Mouse (Mus musculus) megakaryocyte progenitor cell, adult 5-6 weeks (primary cell): Measurements from ENCODE around the gene Mog. TPM values are rescaled to one million over a fixed set of nuclear protein-coding genes. Genes with fewer than 3 reads are reported as not detected.
"Not testable (repeated sequence)": the region's sequence is repeated elsewhere in the genome, so short reads cannot be mapped to it uniquely, and the experiment has no call there.

Experiments
- ATAC-seq: replicated peaks from 2 replicates; pipeline ENCODE4 v1.8.0; 2016; ENCODE audit warnings: mild to moderate bottlenecking, moderate TSS enrichment, inconsistent platforms; ENCODE audit not compliant: poor library complexity
- total RNA-seq, 2 experiments: library from RNA; stranded (forward) in 1 of 2; stranded (reverse) in 1 of 2; fragments of 157-497, 149-512 nt in 1 of 2; fragments of 200-1000 nt in 1 of 2; gene quantifications; 2 replicates each; pipeline versions ENCODE4 v1.2.3 to v1.2.4; 2015 to 2017

Gene Mog
- total RNA-seq, 2 experiments from 2014 or later, result not detected

DNA sequence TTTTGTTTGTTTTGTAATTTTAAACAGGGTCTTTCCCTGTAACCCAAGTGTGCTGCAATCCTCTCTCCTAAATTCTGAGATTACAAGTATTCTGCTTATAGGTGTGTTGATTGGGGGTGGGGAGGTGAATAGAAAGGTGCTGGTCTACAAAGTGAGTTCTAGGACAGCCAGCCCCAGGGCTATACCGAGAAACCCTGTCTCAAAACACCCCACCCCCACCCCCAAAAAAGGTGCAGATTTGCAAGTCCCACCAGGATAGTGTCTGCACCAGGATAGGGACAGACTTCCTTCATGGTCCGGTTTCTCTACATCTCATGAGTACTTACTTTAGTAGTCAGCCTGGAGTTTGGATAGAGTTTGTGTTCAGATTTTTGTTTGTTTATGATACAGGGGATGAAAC lies 24.7 kb downstream of the Mog start:
- no peak for ATAC-seq

DNA sequence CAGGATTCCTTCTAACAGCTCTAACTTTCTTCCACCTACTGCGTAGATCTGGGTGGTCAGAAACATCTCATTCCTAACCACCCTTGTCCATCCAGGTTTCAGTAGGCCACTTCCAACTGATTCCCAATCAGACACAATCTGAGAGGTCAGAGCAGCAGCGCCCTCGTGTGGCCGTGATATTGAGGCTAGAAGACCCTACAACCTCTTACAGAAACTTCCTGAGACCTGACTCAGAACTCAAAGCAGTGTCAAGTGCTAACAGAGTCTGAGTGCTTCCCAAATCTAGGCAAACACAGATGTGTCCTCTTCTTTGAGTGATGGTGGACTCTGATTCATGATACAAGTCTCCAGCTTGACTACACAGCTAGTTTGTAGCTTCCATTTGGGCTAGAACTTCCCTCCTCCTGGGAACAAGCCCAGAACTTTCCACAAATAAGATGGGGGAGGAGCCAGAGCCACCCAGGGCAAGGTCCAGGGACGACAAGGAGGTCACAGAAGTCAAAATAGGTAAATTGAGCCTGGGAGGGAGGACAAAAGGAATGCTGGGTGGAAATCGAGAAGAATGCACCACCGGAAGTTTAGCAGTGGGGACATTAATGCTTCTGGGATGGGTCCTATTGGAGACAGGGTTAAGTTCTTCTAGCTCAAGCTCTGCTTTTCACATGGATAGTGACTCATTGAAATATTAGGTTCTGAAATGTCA lies 26.0 kb downstream of the Mog start:
- peak; percentile 56 for ATAC-seq

- ATAC-seq, result no peak
Measured at GRCm38 (mm10) chr17:36995448-36995847, 27.8 kb downstream of the Mog start.

- no peak for ATAC-seq
Measured at GRCm38 (mm10) chr17:36994528-36994927, 28.7 kb downstream of the Mog start.

DNA sequence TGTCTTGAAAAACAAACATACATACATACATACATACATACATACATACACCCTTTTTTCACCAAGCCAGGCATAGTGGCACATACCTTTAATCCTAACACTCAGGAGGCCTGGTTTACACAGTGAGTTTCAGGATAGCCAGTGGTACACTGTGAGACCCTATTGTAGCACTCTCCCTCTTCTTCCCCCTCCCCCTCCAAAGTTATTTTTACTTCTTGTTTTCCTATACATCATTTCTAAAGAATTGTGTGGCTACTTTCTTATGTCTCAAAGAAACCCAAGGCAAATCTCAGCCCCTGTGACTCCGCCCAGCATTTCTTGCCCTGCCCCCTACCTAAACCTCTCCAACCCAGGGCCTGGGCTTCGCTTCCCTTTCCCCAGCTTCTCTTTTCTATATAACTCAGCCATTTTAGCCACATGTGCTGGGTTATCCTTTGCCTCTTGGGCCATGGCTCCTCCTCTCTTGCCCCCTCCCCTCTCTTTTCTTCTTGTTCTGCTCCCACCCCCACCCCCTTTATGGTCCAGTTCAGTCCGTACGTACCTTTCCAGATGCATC lies 29.4 kb downstream of the Mog start:
- ATAC-seq, result peak; percentile 45; the same call in 1 of the 2 replicates

- ATAC-seq, result peak; percentile 72
Measured at GRCm38 (mm10) chr17:36992336-36993104, 30.7 kb downstream of the Mog start.

DNA sequence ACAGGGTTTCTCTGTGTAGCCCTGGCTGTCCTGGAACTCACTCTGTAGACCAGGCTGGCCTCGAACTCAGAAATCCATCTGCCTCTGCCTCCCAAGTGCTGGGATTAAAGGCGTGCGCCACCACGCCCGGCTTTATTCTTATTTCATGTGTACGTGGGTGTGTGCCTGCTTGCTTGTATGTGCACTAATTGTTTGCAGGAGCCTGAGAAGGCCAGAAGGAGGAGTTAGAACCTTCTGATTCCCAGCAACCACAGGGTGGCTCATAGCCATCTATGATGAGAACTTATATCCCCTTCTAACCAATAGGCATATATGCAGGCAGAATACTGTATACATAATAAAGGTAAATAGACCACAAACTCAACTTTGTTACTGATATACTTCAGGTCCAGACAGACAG lies 32.6 kb downstream of the Mog start:
- not testable (repeated sequence) for ATAC-seq

DNA sequence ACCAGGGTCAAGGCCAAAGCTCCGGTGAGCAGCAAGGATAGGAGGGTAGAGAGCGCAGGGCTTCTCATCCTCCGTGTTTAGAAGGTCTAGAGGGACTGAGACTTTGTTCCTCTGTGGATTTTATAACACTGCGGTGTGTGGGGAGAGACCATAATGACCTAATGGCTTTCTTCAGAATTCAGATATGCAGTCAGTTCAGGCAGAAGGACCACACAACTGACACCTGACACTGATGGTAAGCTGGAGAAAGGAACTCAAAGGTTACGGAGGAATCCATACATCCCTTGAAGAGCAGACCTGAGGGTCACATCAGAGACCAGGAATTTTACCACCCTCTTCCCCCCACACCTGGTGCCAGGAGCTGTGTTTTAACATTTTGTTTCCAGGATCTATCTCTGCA lies 33.8 kb downstream of the Mog start, which contains the start of gene H2-M5:
Gene H2-M5 (minus strand): TSS at position 101 of the 400 bp plus-strand sequence.
- ATAC-seq, result no peak

DNA sequence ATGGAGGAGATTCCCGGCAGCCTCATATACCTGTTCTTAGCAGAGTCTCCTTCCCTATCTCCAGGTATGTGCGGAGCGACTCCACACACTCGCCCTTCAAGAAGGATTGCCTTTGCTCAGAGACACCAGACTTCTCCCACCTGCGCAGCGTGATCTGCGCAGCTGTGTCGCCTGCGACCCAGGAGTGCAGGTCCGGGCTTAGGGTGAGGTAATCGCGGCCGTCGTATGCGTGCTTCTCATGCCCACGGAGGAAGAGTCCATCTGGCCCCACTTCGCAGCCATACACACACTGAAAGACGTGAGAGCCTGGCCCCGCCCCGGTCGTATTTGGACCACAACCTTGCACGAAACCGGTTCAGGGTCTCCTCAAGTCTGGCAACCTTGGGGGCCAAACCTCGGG lies 34.7 kb downstream of the Mog start:
- peak; percentile 38; the same call in 1 of the 2 replicates for ATAC-seq

DNA sequence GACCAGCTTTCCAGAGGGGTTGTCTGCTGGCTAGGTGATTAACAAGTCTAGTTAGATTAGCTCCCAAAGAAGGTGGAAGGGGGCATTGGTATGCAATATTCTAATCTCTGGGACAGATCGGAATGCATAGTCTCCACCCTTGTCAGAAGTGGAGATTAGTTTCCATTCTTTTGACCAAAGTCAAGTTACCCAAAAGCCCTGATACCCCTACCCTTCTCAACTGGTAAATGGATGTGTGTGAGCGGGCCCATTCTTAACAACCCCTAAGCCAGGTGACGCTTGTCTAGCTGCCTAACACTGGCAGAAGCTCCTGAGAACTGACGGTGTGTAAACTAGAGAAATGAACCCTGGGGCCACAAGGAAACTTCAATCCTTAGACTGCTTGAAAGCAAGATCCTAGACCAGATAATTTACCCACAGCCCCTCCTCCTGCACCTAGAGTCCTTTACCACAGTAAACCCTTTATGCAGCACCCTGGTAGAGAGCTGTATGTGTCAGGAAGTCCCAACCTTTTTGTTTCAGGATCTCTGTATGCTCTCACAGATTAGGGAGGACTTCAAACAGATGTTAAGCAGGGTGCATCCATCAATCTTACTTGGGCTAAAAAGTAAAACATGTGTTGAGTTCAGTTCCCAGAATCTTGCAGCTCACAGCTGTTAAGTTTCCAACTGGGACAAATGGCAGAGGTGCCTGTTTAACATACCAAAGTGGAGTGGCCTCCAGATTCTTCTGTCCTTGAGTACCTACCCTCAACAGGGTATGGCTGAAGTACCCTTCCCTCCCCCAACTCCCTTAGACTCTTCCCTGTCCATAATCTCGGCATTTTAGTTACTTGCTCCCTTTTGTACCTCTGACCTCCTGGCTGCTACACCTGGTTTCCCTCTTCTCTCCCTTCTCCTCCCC lies 40.7 kb downstream of the Mog start:
- ATAC-seq, result no peak; the same call in 1 of the 2 replicates

DNA sequence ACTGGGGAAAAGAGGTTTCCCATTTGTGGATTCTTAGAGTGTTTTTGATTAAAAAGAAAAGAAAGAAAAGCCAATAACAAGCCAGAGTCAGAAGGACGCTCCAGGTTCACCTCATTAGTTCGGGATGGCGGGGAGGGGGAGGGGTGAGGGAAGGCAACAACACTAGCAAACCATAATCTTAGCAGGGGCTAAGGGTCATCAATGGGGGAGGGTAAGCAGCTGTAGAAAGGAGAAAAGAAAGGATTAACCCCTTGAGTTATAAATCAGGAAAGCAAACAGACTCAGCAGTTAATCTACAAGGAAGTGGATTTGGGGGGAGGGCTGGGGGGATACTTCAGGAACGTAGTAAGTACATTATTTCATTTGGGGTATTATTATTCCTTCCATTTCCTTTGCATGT lies 41.4 kb downstream of the Mog start:
- ATAC-seq, result no peak

DNA sequence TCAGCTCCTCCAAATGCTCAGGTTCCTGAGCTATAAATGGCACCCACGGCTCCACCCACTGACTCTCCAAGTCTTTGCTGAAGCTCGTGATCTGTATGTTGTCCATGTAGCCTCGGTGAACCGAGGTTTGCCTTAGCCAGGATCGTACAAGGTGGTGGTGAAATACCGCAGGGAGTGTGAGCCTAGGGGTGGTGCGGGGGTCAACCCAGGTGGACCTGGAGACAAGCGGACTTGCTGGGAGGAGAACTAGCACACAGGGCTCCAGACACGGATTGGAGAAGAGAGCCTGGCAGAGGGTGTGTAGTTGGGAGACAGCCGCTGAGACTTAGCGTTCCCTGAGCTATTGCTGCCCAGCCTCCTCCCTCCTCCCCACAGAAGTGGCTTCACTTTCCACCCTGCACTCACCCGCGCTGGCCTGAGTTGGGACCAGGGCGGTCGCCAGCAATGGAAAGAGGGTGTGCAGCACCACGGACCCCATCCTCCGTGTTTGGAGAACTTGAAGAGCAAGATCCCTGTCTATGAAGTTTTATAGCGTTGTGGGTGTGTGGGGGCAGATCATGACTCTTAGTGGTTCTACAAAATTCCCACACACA lies 41.9 kb downstream of the Mog start, which contains the start of gene 2410137M14Rik:
Gene 2410137M14Rik (minus strand): TSS at position 17 of the 593 bp plus-strand sequence.
- peak; percentile 53 for ATAC-seq

GRCm38 (mm10) chr17:36973271-36973787 lies 49.9 kb downstream of the Mog start:
- ATAC-seq, result no peak

GRCm38 (mm10) chr17:36972791-36973190 lies 50.4 kb downstream of the Mog start:
- peak; percentile 49 for ATAC-seq

DNA sequence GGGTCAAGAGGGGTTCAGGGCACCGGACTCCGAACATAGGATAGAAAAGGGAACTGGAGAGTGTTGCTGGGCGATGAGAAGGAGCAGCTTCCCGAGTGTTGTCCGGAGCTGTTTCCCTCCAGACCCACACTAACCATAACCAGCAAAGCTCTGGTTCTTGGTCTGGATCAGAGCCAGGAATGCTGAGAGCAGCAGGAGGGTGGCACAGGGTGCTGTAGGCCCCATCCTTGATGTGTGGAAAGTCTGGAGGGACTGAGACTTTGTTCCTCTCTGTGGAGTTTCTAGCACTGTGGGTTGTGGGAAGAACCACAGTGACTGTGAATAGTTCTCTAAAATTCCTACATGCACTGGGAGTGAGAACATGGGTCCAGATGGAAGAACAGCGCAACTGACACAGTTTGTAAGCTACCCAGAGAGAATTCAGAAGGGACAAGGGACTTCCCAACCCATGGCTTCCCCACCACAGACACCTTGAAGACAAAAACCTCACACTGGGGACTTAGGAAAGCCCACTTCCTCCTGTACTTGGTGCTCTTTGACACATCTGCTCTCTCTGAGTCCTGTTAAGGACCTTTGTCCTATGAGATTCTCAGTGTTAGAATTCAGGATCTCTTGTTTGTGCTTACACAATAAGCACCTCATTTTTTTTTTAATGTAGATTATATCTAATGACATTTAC lies 51.9 kb downstream of the Mog start:
- ATAC-seq, result peak; percentile 68

DNA sequence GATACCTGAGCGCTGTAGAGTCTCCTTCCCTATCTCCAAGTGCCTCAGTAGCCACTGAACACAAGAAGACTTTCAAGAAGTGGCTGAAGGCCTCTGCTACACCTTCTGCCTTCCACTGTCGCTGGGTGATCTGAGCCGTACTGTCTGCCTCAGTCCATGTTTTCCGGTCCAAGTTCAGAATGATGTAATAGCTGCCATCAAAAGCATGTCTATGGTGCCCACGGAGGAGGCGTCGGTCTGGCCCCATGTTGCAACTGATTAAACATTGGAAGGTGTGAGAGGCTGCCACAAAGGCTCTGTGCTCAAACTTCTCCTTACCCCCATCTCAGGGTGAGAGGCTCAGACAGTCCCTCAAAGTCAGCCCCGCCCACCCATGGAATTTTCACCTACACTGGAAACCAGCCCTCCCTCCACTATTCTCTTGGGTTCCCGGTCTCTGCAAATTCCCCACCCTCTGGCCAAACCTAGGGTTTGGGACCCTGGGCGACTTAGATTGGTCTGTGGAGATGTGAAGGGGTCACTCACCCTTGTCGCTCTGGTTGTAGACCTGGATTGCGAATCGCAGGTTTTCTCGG lies 52.8 kb downstream of the Mog start:
- ATAC-seq, result peak; percentile 29

DNA sequence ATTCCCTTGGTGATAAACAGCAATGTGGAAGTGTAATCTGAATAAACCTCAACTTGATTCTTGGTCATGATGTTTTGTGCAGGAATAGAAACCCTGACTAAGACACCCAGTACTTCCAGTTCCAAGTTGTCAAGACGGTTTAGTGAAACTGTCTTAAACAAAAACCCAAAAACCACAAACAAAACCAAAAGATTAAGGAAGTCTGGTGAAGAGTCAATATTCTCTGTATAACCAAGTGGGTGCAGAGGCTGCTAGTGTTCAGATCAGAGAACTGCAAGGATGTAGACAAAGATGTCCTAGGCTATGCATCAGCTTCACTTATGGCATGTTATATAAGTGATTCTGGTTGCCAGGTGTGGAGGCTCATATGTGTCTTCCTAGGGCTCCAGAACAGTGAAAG lies 56.3 kb downstream of the Mog start:
- ATAC-seq, result peak; percentile 64

GRCm38 (mm10) chr17:36961125-36961524 lies 62.1 kb downstream of the Mog start:
- no peak for ATAC-seq
